Mouse (Mus musculus) MN1 (cell line): ENCODE results near the gene Lamc1.
A peak's percentile ranks its signal among the peaks of the same experiment; 100 is the strongest.

Experiments
- DNase-seq: peaks from one replicate; pipeline ENCODE4 v3.0.0-alpha.2; 2016; ENCODE audit warnings: low spot score

Lamc1 gene

GRCm38 (mm10) chr1:153265066-153265465 is 67.5 kb downstream of the Lamc1 start:
- no peak for DNase-seq

DNA sequence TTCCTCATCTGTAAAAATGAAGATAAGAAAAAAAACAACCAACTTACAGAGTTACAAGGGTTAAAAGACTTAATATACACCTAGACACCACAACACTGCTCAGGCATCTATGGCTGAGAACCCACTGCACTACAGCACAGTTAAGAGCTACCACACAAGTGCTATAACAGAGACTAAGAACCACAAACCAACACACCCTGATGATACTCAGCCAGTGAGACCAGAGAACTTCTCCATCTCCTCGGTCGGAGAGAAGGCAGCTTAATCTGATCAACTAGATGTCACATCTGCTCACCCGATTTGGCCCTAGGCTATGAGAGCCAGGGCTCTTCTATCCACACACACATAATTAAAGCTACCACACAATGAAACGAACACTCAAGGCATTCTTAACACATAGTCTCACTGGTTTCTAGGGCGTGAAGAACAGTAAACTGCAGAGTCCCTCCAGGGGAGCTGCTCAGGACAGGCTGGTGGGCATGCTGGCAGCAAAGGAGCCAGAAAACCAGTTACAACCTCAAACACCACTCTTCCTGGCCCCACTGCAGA is 72.8 kb downstream of the Lamc1 start:
- no peak for DNase-seq

- peak; percentile 27 for DNase-seq
Observed at GRCm38 (mm10) chr1:153252540-153253210, 79.9 kb downstream of the Lamc1 start.

DNA sequence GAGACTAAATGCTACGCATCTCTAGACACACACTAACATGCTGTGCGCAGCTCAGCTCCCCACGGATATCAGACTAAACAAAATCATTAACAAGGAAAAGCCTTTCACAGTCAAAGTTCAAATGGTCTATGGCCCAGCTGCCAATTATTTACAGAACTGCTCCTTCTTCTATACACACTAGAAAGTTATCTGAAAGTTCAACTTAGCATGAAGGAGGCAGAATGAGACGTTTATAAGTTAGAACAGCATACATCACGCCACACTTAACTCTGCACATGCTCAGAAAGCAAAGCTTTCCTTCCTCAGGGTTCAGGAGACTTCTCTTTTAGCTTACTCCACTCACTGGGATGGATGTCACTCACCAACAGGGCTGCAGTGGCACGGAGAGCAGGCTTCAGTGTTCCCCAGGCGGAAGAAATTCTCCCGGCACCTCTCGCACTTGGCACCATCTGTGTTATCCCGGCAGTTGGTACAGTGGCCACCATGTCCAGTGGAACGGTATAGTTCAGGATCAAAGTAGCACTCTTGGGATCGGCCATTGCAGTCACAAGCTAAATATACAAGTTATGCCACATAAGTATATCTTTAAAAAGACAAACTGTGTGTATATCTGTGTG is 80.9 kb downstream of the Lamc1 start:
- no peak for DNase-seq

GRCm38 (mm10) chr1:153241346-153241745 is 91.2 kb downstream of the Lamc1 start:
- DNase-seq = no peak

DNA sequence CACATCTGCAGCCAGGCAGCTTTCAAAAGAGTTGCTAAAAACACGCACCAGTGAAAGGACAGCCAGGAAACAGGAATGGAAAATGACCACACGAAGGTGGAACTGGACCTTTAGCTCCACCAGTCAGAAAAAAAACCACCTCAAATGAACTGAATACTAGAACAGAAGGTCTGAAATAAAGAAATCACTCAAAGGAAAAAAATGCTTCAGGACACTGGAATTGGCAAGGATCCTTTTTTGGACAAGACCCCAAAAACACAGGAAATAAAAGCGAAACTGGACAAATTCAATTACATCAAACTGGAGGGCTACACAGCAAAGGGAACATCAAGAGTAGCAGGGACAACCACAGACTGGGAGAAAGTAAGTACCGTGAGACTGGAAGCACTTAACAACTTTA is 97.0 kb downstream of the Lamc1 start:
- no peak for DNase-seq

DNA sequence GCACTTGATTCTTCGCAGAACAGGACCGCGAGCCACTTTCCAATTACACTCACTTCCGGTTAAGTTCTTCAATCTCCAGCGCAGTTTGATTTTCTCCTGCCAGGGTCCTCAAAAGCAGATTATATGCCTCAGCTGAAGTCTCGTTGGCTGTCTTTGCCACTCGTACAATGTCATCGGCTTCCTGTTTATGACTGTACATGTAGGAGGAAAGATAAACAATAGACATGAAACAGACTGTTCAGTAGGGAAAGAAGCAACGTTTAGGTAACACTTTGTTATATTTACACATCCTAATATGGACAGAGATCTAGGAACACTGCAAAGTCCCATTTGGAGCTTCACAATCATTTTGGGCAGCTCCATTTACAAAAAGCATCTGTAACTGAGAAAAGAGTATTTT is 100.9 kb downstream of the Lamc1 start:
- no peak for DNase-seq

GRCm38 (mm10) chr1:153227916-153228315 is 104.7 kb downstream of the Lamc1 start:
- DNase-seq = no peak

- no peak for DNase-seq
Observed at GRCm38 (mm10) chr1:153227096-153227495, 105.5 kb downstream of the Lamc1 start.

GRCm38 (mm10) chr1:153225786-153226725 is 106.5 kb downstream of the Lamc1 start:
- DNase-seq = no peak

GRCm38 (mm10) chr1:153224331-153224730 is 108.3 kb downstream of the Lamc1 start:
- no peak for DNase-seq

DNA sequence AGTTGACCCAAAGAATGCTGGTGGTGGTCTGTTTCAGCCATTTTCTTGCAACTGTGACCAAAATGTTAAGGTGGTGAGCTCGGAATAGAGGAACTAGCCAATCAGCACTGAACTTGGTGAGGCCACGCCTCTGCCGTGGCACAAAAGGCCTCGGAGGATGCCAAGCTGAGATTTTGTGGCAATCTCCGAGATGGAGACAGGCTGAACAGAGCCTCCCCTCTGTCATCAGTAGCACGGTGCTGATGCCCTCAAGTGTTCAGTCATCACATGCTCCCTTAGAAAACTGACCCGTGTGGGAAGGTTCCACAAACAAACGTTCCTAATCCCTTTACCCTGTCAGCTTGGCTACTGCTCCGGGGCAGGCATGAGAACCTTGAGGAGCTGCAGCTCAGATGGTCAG is 113.2 kb downstream of the Lamc1 start:
- DNase-seq = no peak

GRCm38 (mm10) chr1:153216516-153216915 is 116.1 kb downstream of the Lamc1 start:
- DNase-seq = no peak

GRCm38 (mm10) chr1:153215676-153216075 is 116.9 kb downstream of the Lamc1 start:
- no peak for DNase-seq

GRCm38 (mm10) chr1:153210992-153211391 is 121.6 kb downstream of the Lamc1 start:
- DNase-seq = no peak

GRCm38 (mm10) chr1:153210198-153210597 is 122.4 kb downstream of the Lamc1 start:
- no peak for DNase-seq

DNA sequence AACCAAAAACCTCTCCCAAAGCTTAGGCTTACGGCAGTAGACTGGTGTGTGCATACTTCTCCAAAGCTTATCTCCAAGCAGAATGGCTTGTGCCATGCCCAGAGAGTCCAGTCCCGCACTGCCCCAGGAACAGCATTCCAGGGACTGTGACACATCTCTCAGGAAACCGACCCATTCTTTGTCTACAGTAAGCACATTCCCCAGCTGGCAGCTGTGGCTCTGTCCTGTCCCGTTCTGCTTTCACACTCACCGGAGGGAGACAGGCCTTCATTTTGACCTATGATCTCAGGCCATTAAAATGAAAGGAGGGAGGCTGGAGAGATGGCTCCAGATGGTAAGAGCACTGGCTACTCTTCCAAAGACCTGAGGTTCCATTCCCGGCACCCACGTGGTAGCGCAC is 130.4 kb downstream of the Lamc1 start:
- DNase-seq = peak; percentile 29

DNA sequence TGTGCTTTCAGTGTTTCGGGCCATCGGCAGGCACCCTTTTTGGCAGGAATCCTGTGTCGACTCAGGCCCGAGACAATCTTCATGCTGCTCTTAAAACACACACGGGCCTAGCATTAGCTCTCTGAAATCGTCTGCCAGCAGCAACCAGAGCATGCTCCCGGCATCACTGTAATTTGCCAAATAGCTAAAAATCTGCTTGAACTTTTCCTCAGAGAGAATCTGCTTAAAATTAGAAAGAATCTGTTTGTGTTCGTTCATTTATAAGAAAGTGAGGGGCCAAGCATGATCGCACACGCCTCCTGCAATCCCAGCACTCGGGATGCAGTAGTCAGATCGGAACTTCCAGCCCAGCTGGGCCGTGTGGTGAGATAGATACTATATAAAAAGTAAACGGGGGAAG is 131.1 kb downstream of the Lamc1 start:
- DNase-seq = peak; percentile 40

GRCm38 (mm10) chr1:153197316-153197850 is 135.2 kb downstream of the Lamc1 start:
- no peak for DNase-seq

- no peak for DNase-seq
Observed at GRCm38 (mm10) chr1:153192945-153193344, 139.6 kb downstream of the Lamc1 start.

GRCm38 (mm10) chr1:153192379-153192778 is 140.2 kb downstream of the Lamc1 start:
- no peak for DNase-seq

GRCm38 (mm10) chr1:153191943-153192329 is 140.7 kb downstream of the Lamc1 start:
- peak; percentile 67 for DNase-seq
